Mouse (Mus musculus): Measurements from ENCODE around the gene Orai1. TPM values are rescaled to one million over a fixed set of nuclear protein-coding genes. Genes with fewer than 3 reads are reported as not detected.

Gene Orai1
- polyA plus RNA-seq, 1 experiment: 76.9 TPM

DNA sequence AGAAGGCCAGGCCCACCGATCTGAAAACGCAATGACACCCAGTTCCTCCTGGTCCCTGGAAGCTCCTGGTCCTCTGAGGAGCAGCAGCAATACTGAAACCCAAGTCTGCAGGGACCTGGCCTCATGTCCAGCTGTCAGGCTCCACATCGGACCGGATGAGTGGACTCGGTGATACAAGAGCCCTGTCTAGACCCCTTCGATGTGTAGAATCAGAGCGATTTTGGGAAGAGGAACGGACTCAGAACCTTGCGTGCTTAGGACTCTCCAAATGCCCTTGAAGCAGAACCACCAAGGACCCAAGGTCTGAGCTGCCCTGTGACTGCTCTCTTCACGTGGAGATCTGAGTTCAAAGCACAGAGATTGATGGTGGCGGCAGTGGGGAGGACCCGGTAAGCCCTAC lies 53.2 kb downstream of the Orai1 start, which contains the start of gene Tmem120b:
Tmem120b (plus strand) TSS at position 301 of the 400 bp plus-strand sequence.
- no peak within 1 kb of the TSS; the same call in 1 of the 2 replicates for H3K27ac ChIP-seq (ENCODE audit: control insufficient read depth, insufficient read depth, low read length)

DNA sequence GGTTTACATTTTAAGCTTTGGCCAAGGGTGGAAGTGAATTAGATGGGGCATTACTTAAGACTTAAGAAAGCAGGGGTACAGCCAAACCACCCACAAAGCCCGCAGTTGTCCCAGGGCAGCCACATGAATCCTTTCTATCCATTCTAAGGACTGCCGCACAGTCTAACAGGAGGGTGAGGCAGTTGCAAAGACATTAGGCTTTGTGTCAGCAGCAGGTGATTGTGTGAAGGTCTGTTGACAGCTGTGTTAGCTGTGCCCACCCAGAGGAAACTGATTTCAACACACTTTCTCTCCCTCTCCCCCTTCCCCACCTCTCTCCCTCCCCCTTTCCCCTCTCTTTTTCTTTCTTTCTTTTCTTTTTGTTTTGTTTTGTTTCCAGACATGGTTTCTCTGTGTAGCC lies 53.8 kb downstream of the Orai1 start:
- no peak for DNase-seq
- no peak overlapping the region; the same call in 1 of the 2 replicates for H3K27ac ChIP-seq (ENCODE audit: control insufficient read depth, insufficient read depth, low read length)
- no peak overlapping the region for H3K4me3 ChIP-seq (ENCODE audit: control insufficient read depth, insufficient read depth, low read length)
- TF ChIP-seq POLR2A (IDR thresholded peaks at IDR 0.05; ENCODE audit: control insufficient read depth, extremely low read depth, insufficient read depth, low read length, poor library complexity) (no peak), CTCF (IDR thresholded peaks at IDR 0.05; ENCODE audit: borderline replicate concordance, control insufficient read depth, extremely low read depth, insufficient read depth, low read length, poor library complexity) (no peak)
- H3K36me3 ChIP-seq (ENCODE audit: control insufficient read depth, insufficient read depth, low read length): no peaks in the 10 kb centered on the region
- no peaks in the 10 kb centered on the region for H3K27me3 ChIP-seq (ENCODE audit: control insufficient read depth, insufficient read depth, low read length)
- WGBS: 94% methylated on average over 2 of the region's 2 CpGs
- H3K4me1 ChIP-seq (replicated peaks; ENCODE audit: control insufficient read depth, insufficient read depth, low read length): peaks cover 11% of the 10 kb centered on the region

More for the DNA sequence above, 53.2 kb downstream of the Orai1 start, which contains the start of gene Tmem120b:
- peaks cover 11% of the 10 kb centered on the region for H3K4me1 ChIP-seq (replicated peaks; ENCODE audit: control insufficient read depth, insufficient read depth, low read length)
- H3K4me3 ChIP-seq (ENCODE audit: control insufficient read depth, insufficient read depth, low read length): no peak within 1 kb of the TSS
- no peak for TF ChIP-seq POLR2A (IDR thresholded peaks at IDR 0.05; ENCODE audit: control insufficient read depth, extremely low read depth, insufficient read depth, low read length, poor library complexity)
- no peak for TF ChIP-seq CTCF (IDR thresholded peaks at IDR 0.05; ENCODE audit: borderline replicate concordance, control insufficient read depth, extremely low read depth, insufficient read depth, low read length, poor library complexity)
- H3K27me3 ChIP-seq (ENCODE audit: control insufficient read depth, insufficient read depth, low read length): no peaks in the 10 kb centered on the region
- no peak for DNase-seq
- WGBS: 91% methylated on average over 12 of the region's 12 CpGs
- no peaks in the 10 kb centered on the region for H3K36me3 ChIP-seq (ENCODE audit: control insufficient read depth, insufficient read depth, low read length)

GRCm38 (mm10) chr5:123075576-123076418 lies 60.9 kb downstream of the Orai1 start:
- 8% methylated on average over 45 of the region's 45 CpGs for WGBS
- peak overlapping the region; percentile 75 for H3K4me3 ChIP-seq (ENCODE audit: control insufficient read depth, insufficient read depth, low read length)
- DNase-seq: peak; percentile 97
- peaks cover 23% of the 10 kb centered on the region for H3K4me1 ChIP-seq (replicated peaks; ENCODE audit: control insufficient read depth, insufficient read depth, low read length)
- TF ChIP-seq POLR2A (IDR thresholded peaks at IDR 0.05; ENCODE audit: control insufficient read depth, extremely low read depth, insufficient read depth, low read length, poor library complexity) (peak; percentile 68), CTCF (IDR thresholded peaks at IDR 0.05; ENCODE audit: borderline replicate concordance, control insufficient read depth, extremely low read depth, insufficient read depth, low read length, poor library complexity) (no peak)
- no peaks in the 10 kb centered on the region for H3K27me3 ChIP-seq (ENCODE audit: control insufficient read depth, insufficient read depth, low read length)
- H3K27ac ChIP-seq (ENCODE audit: control insufficient read depth, insufficient read depth, low read length): peak overlapping the region; percentile 82
- no peaks in the 10 kb centered on the region for H3K36me3 ChIP-seq (ENCODE audit: control insufficient read depth, insufficient read depth, low read length)

- WGBS: 1% methylated on average over 35 of the region's 35 CpGs
- peak overlapping the region; percentile 82 for H3K27ac ChIP-seq (ENCODE audit: control insufficient read depth, insufficient read depth, low read length)
Observed at GRCm38 (mm10) chr5:123076419-123077281, 61.8 kb downstream of the Orai1 start.

DNA sequence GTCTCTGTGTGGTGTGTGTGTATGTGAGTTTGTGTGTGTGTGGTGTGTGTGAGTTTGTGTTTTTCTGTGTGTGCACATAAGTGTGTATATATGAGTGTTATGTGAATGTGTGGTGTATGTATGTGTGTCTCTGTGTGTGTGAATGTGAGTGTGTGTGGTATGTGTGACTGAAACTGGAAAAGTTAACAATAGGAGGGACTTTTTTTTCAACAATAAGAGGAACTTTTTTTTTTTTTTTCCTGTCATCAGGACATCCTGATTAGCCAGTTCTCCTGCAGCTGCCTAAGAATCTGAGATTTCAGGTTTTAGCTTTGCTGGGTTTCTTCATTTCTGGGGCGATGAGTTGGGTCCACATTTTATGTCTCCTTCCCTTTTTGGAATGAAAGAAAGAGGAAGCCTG lies 64.7 kb downstream of the Orai1 start:
- Histone ChIP-seq H3K4me1 (replicated peaks; ENCODE audit: control insufficient read depth, insufficient read depth, low read length) (peaks cover 33% of the 10 kb centered on the region), H3K4me3 (ENCODE audit: control insufficient read depth, insufficient read depth, low read length) (no peak overlapping the region), H3K27ac (ENCODE audit: control insufficient read depth, insufficient read depth, low read length) (no peak overlapping the region), H3K36me3 (ENCODE audit: control insufficient read depth, insufficient read depth, low read length) (no peaks in the 10 kb centered on the region), H3K27me3 (ENCODE audit: control insufficient read depth, insufficient read depth, low read length) (no peaks in the 10 kb centered on the region)
- DNase-seq: no peak
- TF ChIP-seq CTCF (IDR thresholded peaks at IDR 0.05; ENCODE audit: borderline replicate concordance, control insufficient read depth, extremely low read depth, insufficient read depth, low read length, poor library complexity) (no peak), POLR2A (IDR thresholded peaks at IDR 0.05; ENCODE audit: control insufficient read depth, extremely low read depth, insufficient read depth, low read length, poor library complexity) (no peak)
- WGBS: 67% methylated on average over 1 of the region's 1 CpGs

More at GRCm38 (mm10) chr5:123076419-123077281, 61.8 kb downstream of the Orai1 start:
- peaks cover 23% of the 10 kb centered on the region for H3K4me1 ChIP-seq (replicated peaks; ENCODE audit: control insufficient read depth, insufficient read depth, low read length)
- H3K4me3 ChIP-seq (ENCODE audit: control insufficient read depth, insufficient read depth, low read length): peak overlapping the region; percentile 75
- no peaks in the 10 kb centered on the region for H3K36me3 ChIP-seq (ENCODE audit: control insufficient read depth, insufficient read depth, low read length)
- H3K27me3 ChIP-seq (ENCODE audit: control insufficient read depth, insufficient read depth, low read length): no peaks in the 10 kb centered on the region
- peak; percentile 81 for DNase-seq
- TF ChIP-seq CTCF (IDR thresholded peaks at IDR 0.05; ENCODE audit: borderline replicate concordance, control insufficient read depth, extremely low read depth, insufficient read depth, low read length, poor library complexity) (0 out of 2 replicates have a peak, but pooled peaks have one; percentile 27), POLR2A (IDR thresholded peaks at IDR 0.05; ENCODE audit: control insufficient read depth, extremely low read depth, insufficient read depth, low read length, poor library complexity) (0 out of 2 replicates have a peak, but pooled peaks have one; percentile 17)

GRCm38 (mm10) chr5:123080041-123080440 lies 65.2 kb downstream of the Orai1 start:
- Histone ChIP-seq H3K27ac (ENCODE audit: control insufficient read depth, insufficient read depth, low read length) (no peak overlapping the region), H3K4me3 (ENCODE audit: control insufficient read depth, insufficient read depth, low read length) (no peak overlapping the region), H3K27me3 (ENCODE audit: control insufficient read depth, insufficient read depth, low read length) (no peaks in the 10 kb centered on the region), H3K36me3 (ENCODE audit: control insufficient read depth, insufficient read depth, low read length) (no peaks in the 10 kb centered on the region), H3K4me1 (replicated peaks; ENCODE audit: control insufficient read depth, insufficient read depth, low read length) (peaks cover 36% of the 10 kb centered on the region)
- WGBS: 52% methylated on average over 8 of the region's 8 CpGs
- no peak for DNase-seq
- no peak for TF ChIP-seq POLR2A (IDR thresholded peaks at IDR 0.05; ENCODE audit: control insufficient read depth, extremely low read depth, insufficient read depth, low read length, poor library complexity)
- TF ChIP-seq CTCF (IDR thresholded peaks at IDR 0.05; ENCODE audit: borderline replicate concordance, control insufficient read depth, extremely low read depth, insufficient read depth, low read length, poor library complexity): no peak

Other genes with a start within 250 kb of the Orai1 start
- 31.1 and 40.9 TPM in 2 replicates for gene Camkk2, start 235.7 kb upstream of the Orai1 start, polyA plus RNA-seq (2012; rRNA removed)
- 463 and 489 TPM in 2 replicates for gene Anapc5, start 193.7 kb upstream of the Orai1 start, polyA plus RNA-seq (2012; rRNA removed)
- gene Rnf34, start 165.0 kb upstream of the Orai1 start, polyA plus RNA-seq (2012; rRNA removed): 21.7 and 24.7 TPM in 2 replicates
- gene Kdm2b, start 25.3 kb upstream of the Orai1 start, polyA plus RNA-seq (2012; rRNA removed): 65.1 and 73.9 TPM in 2 replicates
- gene Morn3, start 31.9 kb downstream of the Orai1 start, polyA plus RNA-seq (2012; rRNA removed): 0.15 TPM in 1 of 2 replicates, not detected in the other
- gene Tmem120b, start 53.3 kb downstream of the Orai1 start, polyA plus RNA-seq (2012; rRNA removed): 43.6 and 45.7 TPM in 2 replicates
- 45.1 and 51.9 TPM in 2 replicates for gene Rhof, start 117.6 kb downstream of the Orai1 start, polyA plus RNA-seq (2012; rRNA removed)
- gene Setd1b, start 127.1 kb downstream of the Orai1 start, polyA plus RNA-seq (2012; rRNA removed): 45.5 and 66.9 TPM in 2 replicates
- 32.7 and 34.7 TPM in 2 replicates for gene Psmd9, start 154.3 kb downstream of the Orai1 start, polyA plus RNA-seq (2012; rRNA removed)
- 1.5 and 6.0 TPM in 2 replicates for gene Hpd, start 167.7 kb downstream of the Orai1 start, polyA plus RNA-seq (2012; rRNA removed)
- gene Wdr66, start 237.0 kb downstream of the Orai1 start, polyA plus RNA-seq (2012; rRNA removed): 2.2 and 2.4 TPM in 2 replicates